Mouse (Mus musculus) cerebellum, adult 2 months (tissue): ENCODE data around the gene Aldh16a1.

Experiments
- CTCF ChIP-seq: fragments of 200-500 bp; IDR thresholded peaks from 2 replicates; pipeline ENCODE4 v1.5.1; 2011; ENCODE audit warnings: low read depth, mild to moderate bottlenecking, control low read depth, low read length, moderate library complexity, borderline replicate concordance; ENCODE audit not compliant: insufficient read depth
- POLR2A ChIP-seq: fragments of 200-500 bp; IDR thresholded peaks from 2 replicates; pipeline ENCODE4 v1.6.1; 2011; ENCODE audit warnings: low read length, control low read depth, borderline replicate concordance; ENCODE audit not compliant: insufficient read depth

GRCm38 (mm10) chr7:45144368-45145174 lies 9.8 kb downstream of the Aldh16a1 start:
- TF ChIP-seq CTCF (no peak), POLR2A (no peak)
